Mouse (Mus musculus) heart, postnatal 0 days (tissue): Measurements from ENCODE around the gene Gm5483.
"Not testable (repeated sequence)": the region's sequence is repeated elsewhere in the genome, so short reads cannot be mapped to it uniquely, and the experiment has no call there.

Experiments
- CTCF ChIP-seq: IDR thresholded peaks from 2 replicates; pipeline ENCODE4 v1.5.1; 2016; ENCODE audit warnings: antibody characterized with exemption, control low read depth, low read depth
- EP300 ChIP-seq: IDR thresholded peaks from 2 replicates; pipeline ENCODE4 v1.6.1; 2016; ENCODE audit warnings: antibody characterized with exemption, low read depth

DNA sequence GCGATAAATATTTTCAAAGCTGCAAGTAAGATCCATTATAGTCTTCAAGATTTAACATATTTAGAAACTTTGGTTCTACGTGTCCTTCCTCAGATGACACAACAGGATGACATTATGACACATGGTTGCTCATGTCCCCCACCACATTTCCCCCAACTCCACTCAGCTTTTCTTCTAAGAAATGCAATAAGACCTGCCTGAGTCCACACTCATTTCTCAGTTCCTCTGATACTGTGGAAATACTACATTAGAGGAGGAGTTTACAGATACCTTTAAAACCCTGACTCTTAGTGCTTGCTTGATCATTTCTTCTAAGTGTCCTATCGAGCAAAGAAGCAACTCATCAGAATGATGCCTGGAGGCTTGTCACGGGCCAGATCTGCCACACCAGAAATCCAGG lies at the start of gene Gm5483:
- TF ChIP-seq CTCF, EP300: not testable (repeated sequence)
